Mouse (Mus musculus): ENCODE data around the gene Edc4. TPM values are rescaled to one million over a fixed set of nuclear protein-coding genes. Genes with fewer than 3 reads are reported as not detected.
"Not testable (repeated sequence)": the region's sequence is repeated elsewhere in the genome, so short reads cannot be mapped to it uniquely, and the experiment has no call there.

Edc4 gene
- polyA plus RNA-seq (2015; fragmentation: Nextera tagmentation; extraction: Ambion mirVana): 15.9 and 17.4 TPM in 2 replicates

DNA sequence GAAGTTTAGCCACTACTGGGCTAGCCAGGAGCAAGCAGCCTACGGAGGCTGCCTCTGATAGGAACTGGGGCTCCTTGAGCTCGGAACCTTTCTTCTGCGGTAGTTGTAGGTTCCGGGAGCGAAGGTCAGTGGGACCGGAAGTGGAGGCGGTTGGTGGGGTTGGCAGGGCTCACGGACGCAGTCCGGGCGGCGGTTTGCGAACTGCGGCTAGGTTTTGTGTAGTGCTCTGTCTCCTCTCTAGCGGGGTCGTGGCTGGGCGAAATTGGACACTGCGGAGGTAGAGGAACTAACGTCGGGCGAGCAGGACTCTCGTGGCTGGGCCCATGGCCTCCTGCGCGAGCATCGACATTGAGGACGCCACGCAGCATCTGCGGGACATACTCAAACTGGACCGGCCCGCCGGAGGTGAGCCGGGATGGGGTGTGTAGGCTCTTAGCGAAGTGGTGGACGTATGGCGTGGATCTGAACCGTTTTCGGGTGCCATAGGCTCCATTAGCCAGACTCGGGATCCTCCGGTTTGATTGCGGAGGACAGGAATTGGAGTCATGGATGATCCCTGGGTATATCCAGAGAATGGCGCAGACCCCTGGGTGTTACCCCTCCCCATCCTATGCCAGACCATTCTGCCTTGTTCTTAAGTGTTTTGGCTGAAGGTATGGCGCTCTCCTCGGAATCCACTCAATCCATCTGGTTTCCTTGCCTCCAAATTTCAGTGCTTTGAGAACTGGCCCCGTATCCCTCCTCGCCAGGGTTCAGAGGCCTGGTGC is at the start of gene Edc4:
Gene Edc4 (plus strand): TSS at position 128 of the 767 bp plus-strand sequence.
- Histone ChIP-seq H3K9me3 (replicated peaks; ENCODE audit: control insufficient read depth, low read length) (no peaks in the 10 kb centered on the region), H3K27me3 (ENCODE audit: control insufficient read depth, insufficient read depth, low read depth, low read length) (no peaks in the 10 kb centered on the region), H3K9ac (ENCODE audit: low read depth, low read length) (peak within 1 kb of the TSS; percentile 89), H3K27ac (ENCODE audit: low read length) (peak within 1 kb of the TSS; percentile 74), H3K4me1 (ENCODE audit: control insufficient read depth, low read depth, low read length) (peaks cover 13% of the 10 kb centered on the region), H3K4me2 (ENCODE audit: low read depth, low read length) (peak within 1 kb of the TSS; percentile 95), H3K4me3 (ENCODE audit: low read depth, low read length) (peak within 1 kb of the TSS; percentile 93), H3K36me3 (ENCODE audit: control insufficient read depth, insufficient read depth) (peaks cover 40% of the 10 kb centered on the region)
- under 1% methylated on average over 45 of the region's 45 CpGs for WGBS (ENCODE audit: insufficient replicate concordance)
- ATAC-seq (ENCODE audit: low read depth): peak; percentile 86

DNA sequence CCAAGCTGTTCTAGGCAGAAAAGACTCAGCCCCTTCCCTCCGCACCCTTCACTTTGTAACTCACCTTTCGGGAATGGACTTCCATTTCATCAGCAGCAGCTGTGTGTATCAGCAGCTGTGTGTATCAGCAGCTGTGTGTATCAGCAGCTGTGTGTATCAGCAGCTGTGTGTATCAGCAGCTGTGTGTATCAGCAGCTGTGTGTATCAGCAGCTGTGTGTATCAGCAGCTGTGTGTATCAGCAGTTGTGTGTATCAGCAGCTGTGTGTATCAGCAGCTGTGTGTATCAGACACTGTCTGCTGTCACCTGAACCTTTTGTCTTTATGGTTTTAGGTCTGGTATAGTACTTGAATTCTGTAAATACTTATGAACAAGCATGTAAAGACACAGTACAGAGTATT is 46.9 kb upstream of the Edc4 start:
- peak overlapping the region; percentile 65 for H3K4me3 ChIP-seq (ENCODE audit: low read depth, low read length)

DNA sequence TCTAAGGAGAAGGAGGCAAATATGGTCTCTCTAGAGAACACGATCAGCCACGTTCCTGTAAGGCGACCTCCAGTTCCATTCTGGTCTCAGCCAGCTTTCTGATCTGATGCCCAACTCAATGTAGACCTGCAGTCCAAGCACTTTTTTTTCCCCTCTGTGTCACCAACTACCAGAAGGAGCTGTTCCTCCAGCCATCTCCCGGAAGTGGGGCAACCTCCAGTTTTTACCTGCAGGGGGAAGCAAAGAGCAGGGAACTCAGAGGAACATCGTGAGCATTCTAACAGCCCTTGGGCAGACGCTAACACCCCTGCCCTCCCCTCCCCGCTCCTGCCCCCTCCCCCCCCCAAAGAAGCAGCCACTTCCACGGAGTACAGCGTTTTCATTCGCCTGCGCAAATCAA is 45.4 kb upstream of the Edc4 start:
- Histone ChIP-seq H3K27me3 (ENCODE audit: control insufficient read depth, insufficient read depth, low read depth, low read length) (no peaks in the 10 kb centered on the region; the same call in 1 of the 2 replicates), H3K9me3 (replicated peaks; ENCODE audit: control insufficient read depth, low read length) (no peaks in the 10 kb centered on the region), H3K4me2 (ENCODE audit: low read depth, low read length) (peak overlapping the region; percentile 36; the same call in 1 of the 2 replicates), H3K36me3 (ENCODE audit: control insufficient read depth, insufficient read depth) (no peaks in the 10 kb centered on the region), H3K4me3 (ENCODE audit: low read depth, low read length) (no peak overlapping the region), H3K27ac (ENCODE audit: low read length) (peak overlapping the region; percentile 65), H3K9ac (ENCODE audit: low read depth, low read length) (no peak overlapping the region; the same call in 1 of the 2 replicates), H3K4me1 (ENCODE audit: control insufficient read depth, low read depth, low read length) (peaks cover 30% of the 10 kb centered on the region)
- WGBS (ENCODE audit: insufficient replicate concordance): 19% methylated on average over 11 of the region's 11 CpGs
- ATAC-seq (ENCODE audit: low read depth): peak; percentile 58

More for the DNA sequence above, 46.9 kb upstream of the Edc4 start:
- 67% methylated on average over 2 of the region's 2 CpGs for WGBS (ENCODE audit: insufficient replicate concordance)
- peak overlapping the region; percentile 75 for H3K9ac ChIP-seq (ENCODE audit: low read depth, low read length)
- peak overlapping the region; percentile 54 for H3K4me2 ChIP-seq (ENCODE audit: low read depth, low read length)
- H3K27me3 ChIP-seq (ENCODE audit: control insufficient read depth, insufficient read depth, low read depth, low read length); H3K36me3 ChIP-seq (ENCODE audit: control insufficient read depth, insufficient read depth); H3K9me3 ChIP-seq (replicated peaks; ENCODE audit: control insufficient read depth, low read length): not testable (repeated sequence)
- peaks cover 39% of the 10 kb centered on the region for H3K4me1 ChIP-seq (ENCODE audit: control insufficient read depth, low read depth, low read length)
- ATAC-seq (ENCODE audit: low read depth): 0 out of 2 replicates have a peak, but pooled peaks have one; percentile 33
- H3K27ac ChIP-seq (ENCODE audit: low read length): peak overlapping the region; percentile 96

DNA sequence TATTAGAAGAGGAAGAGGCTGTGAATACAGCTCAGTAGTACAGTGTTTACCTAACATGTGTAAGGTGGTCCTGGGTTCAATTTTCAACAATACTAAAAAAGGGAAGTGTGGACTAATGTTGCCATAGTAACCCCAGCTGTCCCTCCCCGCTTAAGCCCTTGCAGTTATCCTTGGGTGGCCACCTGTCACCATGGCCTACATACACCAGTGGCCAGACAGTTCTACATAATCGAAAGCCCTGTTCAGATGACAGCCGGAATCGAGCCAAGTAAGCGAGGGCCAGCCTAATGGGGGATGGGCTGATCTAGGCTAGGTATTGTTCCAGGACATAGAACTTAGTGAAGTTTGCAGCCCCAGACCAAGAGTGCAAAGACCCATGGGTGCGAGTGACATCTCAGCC is 43.7 kb upstream of the Edc4 start:
- no peak overlapping the region for H3K9ac ChIP-seq (ENCODE audit: low read depth, low read length)
- no peaks in the 10 kb centered on the region for H3K27me3 ChIP-seq (ENCODE audit: control insufficient read depth, insufficient read depth, low read depth, low read length)
- H3K4me1 ChIP-seq (ENCODE audit: control insufficient read depth, low read depth, low read length): peaks cover 22% of the 10 kb centered on the region
- WGBS (ENCODE audit: insufficient replicate concordance): 70% methylated on average over 6 of the region's 6 CpGs
- H3K27ac ChIP-seq (ENCODE audit: low read length): no peak overlapping the region
- no peaks in the 10 kb centered on the region; the same call in 1 of the 2 replicates for H3K9me3 ChIP-seq (replicated peaks; ENCODE audit: control insufficient read depth, low read length)
- no peaks in the 10 kb centered on the region for H3K36me3 ChIP-seq (ENCODE audit: control insufficient read depth, insufficient read depth)
- H3K4me2 ChIP-seq (ENCODE audit: low read depth, low read length): no peak overlapping the region
- no peak overlapping the region for H3K4me3 ChIP-seq (ENCODE audit: low read depth, low read length)
- ATAC-seq (ENCODE audit: low read depth): no peak

DNA sequence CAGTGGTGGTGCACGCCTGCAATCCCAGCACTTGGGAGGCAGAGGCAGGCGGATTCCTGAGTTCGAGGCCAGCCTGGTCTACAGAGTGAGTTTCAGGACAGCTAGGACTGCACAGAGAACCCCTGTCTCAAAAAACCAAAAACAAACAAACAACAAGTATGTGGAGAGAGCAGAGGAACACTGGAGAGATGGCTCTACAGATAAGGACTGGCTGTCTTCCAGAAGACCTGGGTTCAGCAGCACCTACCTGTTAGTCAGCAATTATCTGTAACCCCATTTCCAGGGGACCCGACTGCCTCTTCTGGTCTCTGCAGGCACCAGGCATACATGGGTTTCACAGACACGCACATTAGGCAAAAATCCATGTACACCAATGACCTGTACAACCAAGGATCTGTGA is 41.5 kb upstream of the Edc4 start:
- ATAC-seq (ENCODE audit: low read depth): no peak
- Histone ChIP-seq H3K27me3 (ENCODE audit: control insufficient read depth, insufficient read depth, low read depth, low read length) (no peaks in the 10 kb centered on the region), H3K4me1 (ENCODE audit: control insufficient read depth, low read depth, low read length) (peaks cover 11% of the 10 kb centered on the region), H3K27ac (ENCODE audit: low read length) (no peak overlapping the region), H3K9ac (ENCODE audit: low read depth, low read length) (no peak overlapping the region), H3K36me3 (ENCODE audit: control insufficient read depth, insufficient read depth) (peaks cover 6% of the 10 kb centered on the region), H3K9me3 (replicated peaks; ENCODE audit: control insufficient read depth, low read length) (no peaks in the 10 kb centered on the region; the same call in 1 of the 2 replicates), H3K4me2 (ENCODE audit: low read depth, low read length) (no peak overlapping the region), H3K4me3 (ENCODE audit: low read depth, low read length) (no peak overlapping the region)
- 67% methylated on average over 5 of the region's 5 CpGs for WGBS (ENCODE audit: insufficient replicate concordance)

DNA sequence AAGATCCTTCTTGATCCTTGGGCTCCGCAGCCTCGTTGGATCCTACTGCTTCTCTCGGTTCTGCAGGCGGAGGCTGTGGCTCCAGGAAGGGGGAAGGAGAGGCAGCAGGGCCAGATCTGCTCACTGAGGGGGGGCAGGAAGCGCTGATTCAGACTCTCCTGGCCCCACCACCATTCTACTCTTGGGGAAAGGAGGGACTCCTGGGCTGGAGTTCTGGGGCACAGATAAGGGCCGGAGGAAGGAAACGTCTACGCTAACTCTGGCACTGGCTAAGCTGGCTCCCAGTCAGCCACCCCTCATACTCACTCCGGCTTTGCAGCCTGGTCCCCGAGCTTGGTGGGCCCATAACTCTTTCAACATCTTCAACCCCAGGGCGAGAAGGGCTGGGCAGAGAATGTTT is 34.0 kb upstream of the Edc4 start:
- no peak overlapping the region for H3K4me2 ChIP-seq (ENCODE audit: low read depth, low read length)
- H3K27me3 ChIP-seq (ENCODE audit: control insufficient read depth, insufficient read depth, low read depth, low read length): no peaks in the 10 kb centered on the region
- H3K9me3 ChIP-seq (replicated peaks; ENCODE audit: control insufficient read depth, low read length): no peaks in the 10 kb centered on the region
- ATAC-seq (ENCODE audit: low read depth): no peak; the same call in 1 of the 2 replicates
- 55% methylated on average over 11 of the region's 11 CpGs for WGBS (ENCODE audit: insufficient replicate concordance)
- no peak overlapping the region; the same call in 1 of the 2 replicates for H3K27ac ChIP-seq (ENCODE audit: low read length)
- H3K4me3 ChIP-seq (ENCODE audit: low read depth, low read length): no peak overlapping the region
- peaks cover 49% of the 10 kb centered on the region for H3K36me3 ChIP-seq (ENCODE audit: control insufficient read depth, insufficient read depth)
- peaks cover 7% of the 10 kb centered on the region for H3K4me1 ChIP-seq (ENCODE audit: control insufficient read depth, low read depth, low read length)
- no peak overlapping the region for H3K9ac ChIP-seq (ENCODE audit: low read depth, low read length)

DNA sequence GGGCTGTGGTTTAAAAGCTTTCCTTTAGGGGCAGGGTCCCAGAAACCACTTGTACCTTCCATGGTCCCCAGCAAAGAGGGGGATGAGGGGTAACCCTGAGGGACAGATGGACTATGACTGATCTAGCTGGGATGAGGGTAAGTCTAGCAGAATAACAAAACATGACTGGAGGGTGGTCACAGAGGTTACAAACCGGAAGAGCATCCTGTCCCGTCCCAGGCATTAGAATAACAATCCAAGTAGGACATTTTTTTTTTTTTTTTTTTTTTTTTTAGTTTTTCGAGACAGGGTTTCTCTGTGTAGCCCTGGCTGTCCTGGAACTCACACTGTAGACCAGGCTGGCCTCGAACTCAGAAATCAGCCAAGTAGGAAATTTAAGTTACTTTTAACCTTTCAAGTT is 30.7 kb upstream of the Edc4 start:
- no peak overlapping the region for H3K27ac ChIP-seq (ENCODE audit: low read length)
- H3K4me1 ChIP-seq (ENCODE audit: control insufficient read depth, low read depth, low read length): peaks cover 15% of the 10 kb centered on the region
- no peak overlapping the region; the same call in 1 of the 2 replicates for H3K4me3 ChIP-seq (ENCODE audit: low read depth, low read length)
- 69% methylated on average over 4 of the region's 4 CpGs for WGBS (ENCODE audit: insufficient replicate concordance)
- ATAC-seq (ENCODE audit: low read depth): no peak
- no peaks in the 10 kb centered on the region for H3K27me3 ChIP-seq (ENCODE audit: control insufficient read depth, insufficient read depth, low read depth, low read length)
- peak overlapping the region; percentile 59; the same call in 1 of the 2 replicates for H3K4me2 ChIP-seq (ENCODE audit: low read depth, low read length)
- H3K9ac ChIP-seq (ENCODE audit: low read depth, low read length): no peak overlapping the region
- peaks cover 35% of the 10 kb centered on the region for H3K36me3 ChIP-seq (ENCODE audit: control insufficient read depth, insufficient read depth)
- H3K9me3 ChIP-seq (replicated peaks; ENCODE audit: control insufficient read depth, low read length): no peaks in the 10 kb centered on the region

DNA sequence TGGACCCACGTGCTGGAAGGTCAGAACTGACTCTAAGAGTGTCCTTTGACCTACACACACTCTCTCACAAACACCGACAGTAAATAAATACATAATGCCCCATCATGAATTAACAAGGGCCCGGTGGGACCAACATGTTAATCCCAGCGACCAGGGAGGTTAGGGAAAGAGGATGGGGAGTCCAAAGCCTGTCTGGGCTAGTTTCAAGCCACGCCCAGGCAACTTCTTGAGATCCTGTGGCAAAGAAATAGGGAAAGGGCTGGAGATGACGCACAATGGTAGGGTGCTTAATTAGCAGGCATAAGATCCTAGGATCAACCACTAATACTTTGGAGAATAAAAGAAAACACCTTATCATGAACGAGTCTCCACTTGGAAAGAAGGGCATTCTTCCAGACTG is 30.1 kb upstream of the Edc4 start:
- H3K4me1 ChIP-seq (ENCODE audit: control insufficient read depth, low read depth, low read length): peaks cover 15% of the 10 kb centered on the region
- peak overlapping the region; percentile 50 for H3K4me3 ChIP-seq (ENCODE audit: low read depth, low read length)
- H3K27ac ChIP-seq (ENCODE audit: low read length): no peak overlapping the region
- H3K27me3 ChIP-seq (ENCODE audit: control insufficient read depth, insufficient read depth, low read depth, low read length): no peaks in the 10 kb centered on the region
- peaks cover 31% of the 10 kb centered on the region for H3K36me3 ChIP-seq (ENCODE audit: control insufficient read depth, insufficient read depth)
- peak overlapping the region; percentile 59 for H3K4me2 ChIP-seq (ENCODE audit: low read depth, low read length)
- peak overlapping the region; percentile 17; the same call in 1 of the 2 replicates for H3K9ac ChIP-seq (ENCODE audit: low read depth, low read length)
- no peaks in the 10 kb centered on the region for H3K9me3 ChIP-seq (replicated peaks; ENCODE audit: control insufficient read depth, low read length)
- WGBS (ENCODE audit: insufficient replicate concordance): 70% methylated on average over 7 of the region's 7 CpGs
- ATAC-seq (ENCODE audit: low read depth): no peak

DNA sequence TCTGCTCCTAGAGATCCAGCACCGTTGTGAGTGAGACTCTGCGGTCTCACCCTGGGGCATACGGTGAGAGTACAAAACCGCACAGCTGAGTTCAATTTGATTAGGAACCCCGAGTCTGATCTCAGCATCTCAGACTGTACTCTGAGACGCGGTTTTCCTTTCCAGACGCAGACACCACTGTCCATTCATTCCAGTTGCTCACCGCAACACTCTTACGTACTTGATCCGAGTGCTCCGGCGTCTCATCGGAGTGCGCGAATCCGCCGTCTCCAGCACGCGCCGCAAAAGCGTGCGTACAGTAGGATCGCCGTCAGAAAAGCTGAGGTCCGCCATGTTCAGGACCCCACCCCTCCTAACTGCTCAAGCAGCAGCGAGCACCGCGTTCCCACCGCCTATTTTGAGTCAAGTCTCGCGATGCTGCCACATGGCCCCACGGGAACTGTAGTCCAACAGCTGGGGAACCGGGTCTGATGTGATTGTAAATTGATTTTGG is 29.0 kb upstream of the Edc4 start:
- Histone ChIP-seq H3K9ac (ENCODE audit: low read depth, low read length) (peak overlapping the region; percentile 84), H3K9me3 (replicated peaks; ENCODE audit: control insufficient read depth, low read length) (no peaks in the 10 kb centered on the region), H3K36me3 (ENCODE audit: control insufficient read depth, insufficient read depth) (peaks cover 23% of the 10 kb centered on the region), H3K4me3 (ENCODE audit: low read depth, low read length) (peak overlapping the region; percentile 88), H3K27ac (ENCODE audit: low read length) (peak overlapping the region; percentile 89), H3K4me2 (ENCODE audit: low read depth, low read length) (peak overlapping the region; percentile 72), H3K27me3 (ENCODE audit: control insufficient read depth, insufficient read depth, low read depth, low read length) (no peaks in the 10 kb centered on the region), H3K4me1 (ENCODE audit: control insufficient read depth, low read depth, low read length) (peaks cover 22% of the 10 kb centered on the region)
- peak; percentile 70 for ATAC-seq (ENCODE audit: low read depth)
- under 1% methylated on average over 34 of the region's 34 CpGs for WGBS (ENCODE audit: insufficient replicate concordance)
